In genomic region chr9:108936418-108937364, GRCm38 (mm10) we compare ENCODE assay signal across 8 mouse cellular contexts. TPM values are rescaled to one million over a fixed set of nuclear protein-coding genes. Genes with fewer than 3 reads are reported as not detected.
DNase-seq lines count a peak whose midpoint lies in the region; ATAC-seq lines count a peak whose summit lies in the region.

Gene Uqcrc1 (plus strand): TSS chr9:108936633.

- H3K36me3 ChIP-seq in hindbrain, embryonic 16.5 days (ENCODE audit: control insufficient read depth, insufficient read depth, low read length), result peaks cover 12% of the 10 kb centered on the region
- H3K36me3 ChIP-seq in macrophage (ENCODE audit: inconsistent target), result peaks cover 22% of the 10 kb centered on the region

- H3K27me3 ChIP-seq in hindbrain, embryonic 16.5 days (replicated peaks; ENCODE audit: control insufficient read depth, insufficient read depth, low read length), result no peaks in the 10 kb centered on the region

- peak within 1 kb of the TSS; percentile 72 for H3K27ac ChIP-seq in hindbrain, embryonic 16.5 days (ENCODE audit: low read depth, low read length)
- peak within 1 kb of the TSS; percentile 44; the same call in 1 of the 2 replicates for H3K27ac ChIP-seq in macrophage

- peak within 1 kb of the TSS; percentile 75 for H3K4me2 ChIP-seq in hindbrain, embryonic 16.5 days (ENCODE audit: low read length)

- peak within 1 kb of the TSS; percentile 83 for H3K4me3 ChIP-seq in hindbrain, embryonic 16.5 days (ENCODE audit: low read length)
- H3K4me3 ChIP-seq in macrophage (ENCODE audit: inconsistent target), result peak within 1 kb of the TSS; percentile 68

- peaks cover 6% of the 10 kb centered on the region for H3K4me1 ChIP-seq in hindbrain, embryonic 16.5 days (ENCODE audit: control insufficient read depth, insufficient read depth, low read depth, low read length)

- peaks cover 52% of the 10 kb centered on the region for H3K79me2 ChIP-seq in macrophage (ENCODE audit: inconsistent target)

- DNase-seq in WW6 (ENCODE audit: low read depth, low spot score), result peak; percentile 99
- DNase-seq in cerebellum, postnatal 4 days (ENCODE audit: low spot score in 2 of 2), result peak; percentile 90 to 97
- peak; percentile 95 for DNase-seq in gastrocnemius, adult 18-20 months (ENCODE audit: low spot score)
- peak; percentile 95 to 96 for DNase-seq in left cerebral cortex, adult 18-20 months (ENCODE audit: low spot score in 2 of 2)
- peak; percentile 95 for DNase-seq in right cerebral cortex, adult 18-20 months
- DNase-seq in urinary bladder, postnatal 10 days (ENCODE audit: low spot score), result peak; percentile 82

- 1% methylated on average over 58 of the region's 58 CpGs for WGBS in hindbrain, embryonic 16.5 days
- under 1% methylated on average over 58 of the region's 58 CpGs for WGBS in macrophage (ENCODE audit: missing documents)

- peak; percentile 93 for ATAC-seq in hindbrain, embryonic 16.5 days

- no peaks in the 10 kb centered on the region for H3K9me3 ChIP-seq in hindbrain, embryonic 16.5 days (ENCODE audit: control insufficient read depth, low read length)

- peak within 1 kb of the TSS; percentile 83 for H3K9ac ChIP-seq in hindbrain, embryonic 16.5 days (ENCODE audit: low read depth, low read length)

RNA-seq across cellular contexts. Expression of gene Uqcrc1, which starts in this region (rescaled TPM):
- 100 to 1,000 TPM; 888 to 981 TPM for total RNA-seq in gastrocnemius, adult 18-20 months (2021)
- 521 and 553 TPM in 2 replicates for polyA plus RNA-seq in hindbrain, embryonic 16.5 days (2015; fragmentation: Nextera tagmentation; extraction: Ambion mirVana)
- total RNA-seq in left cerebral cortex, adult 18-20 months (2021), result 100 to 1,000 TPM; 382 to 415 TPM
- total RNA-seq in macrophage (2018; cell fraction: chromatin; rRNA removed), result 100 to 1,000 TPM in 9 of 26 experiments, 10 to 100 TPM in 17; 24.2 to 131 (median 88.6) TPM
- 100 to 1,000 TPM in 18 of 26 experiments, 10 to 100 TPM in 8; 81.9 to 123 (median 107) TPM for total RNA-seq in macrophage (2018; cell fraction: cytosol; rRNA removed)
- 10 to 100 TPM; 31.5 to 92.8 (median 71.7) TPM for total RNA-seq in macrophage (2018; cell fraction: nucleus; rRNA removed)
- polyA plus RNA-seq in macrophage (2018), result 93.6 to 149 TPM (median 105 TPM) in 3 replicates

Comparison
In these comparisons a context has a peak if more than half of its experiments do, and no peak if none do; other contexts are left out.
1. Peak in every context shown above with its lines: DNase-seq, ATAC-seq, H3K4me3 ChIP-seq and H3K27ac ChIP-seq.